Mouse (Mus musculus): ENCODE data around the gene Mfsd14a. TPM values are rescaled to one million over a fixed set of nuclear protein-coding genes. Genes with fewer than 3 reads are reported as not detected.

The Mfsd14a gene
- polyA plus RNA-seq, 1 experiment: 0.52 TPM

DNA sequence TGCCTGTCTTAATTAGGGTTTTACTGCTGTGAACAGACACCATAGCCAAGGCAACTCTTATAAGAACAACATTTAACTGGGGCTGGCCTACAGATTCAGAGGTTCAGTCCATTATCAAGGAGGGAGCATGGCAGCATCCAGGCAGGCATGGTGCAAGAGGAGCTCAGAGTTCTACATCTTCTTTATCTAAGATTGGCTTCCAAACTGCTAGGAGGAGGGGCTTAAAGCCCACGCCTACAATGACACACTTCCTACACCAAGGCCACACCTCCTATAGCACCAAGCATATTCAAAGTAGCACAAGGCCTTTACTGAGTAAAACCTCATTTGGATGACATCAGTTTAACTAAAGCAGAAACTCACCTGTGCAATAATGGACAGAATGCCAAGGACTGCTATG is 22.5 kb downstream of the Mfsd14a start:
- Histone ChIP-seq H3K9me3 (ENCODE audit: control insufficient read depth, low read length) (no peaks in the 10 kb centered on the region), H3K4me3 (replicated peaks) (no peak overlapping the region), H3K36me3 (ENCODE audit: control insufficient read depth) (peaks cover 96% of the 10 kb centered on the region), H3K4me1 (ENCODE audit: control insufficient read depth) (peaks cover 8% of the 10 kb centered on the region), H3K27me3 (ENCODE audit: control insufficient read depth) (no peaks in the 10 kb centered on the region)
- TF ChIP-seq TAL1 (IDR thresholded peaks at IDR 0.05; ENCODE audit: low read length) (no peak), GATA1 (IDR thresholded peaks at IDR 0.05; ENCODE audit: low read length) (no peak)

DNA sequence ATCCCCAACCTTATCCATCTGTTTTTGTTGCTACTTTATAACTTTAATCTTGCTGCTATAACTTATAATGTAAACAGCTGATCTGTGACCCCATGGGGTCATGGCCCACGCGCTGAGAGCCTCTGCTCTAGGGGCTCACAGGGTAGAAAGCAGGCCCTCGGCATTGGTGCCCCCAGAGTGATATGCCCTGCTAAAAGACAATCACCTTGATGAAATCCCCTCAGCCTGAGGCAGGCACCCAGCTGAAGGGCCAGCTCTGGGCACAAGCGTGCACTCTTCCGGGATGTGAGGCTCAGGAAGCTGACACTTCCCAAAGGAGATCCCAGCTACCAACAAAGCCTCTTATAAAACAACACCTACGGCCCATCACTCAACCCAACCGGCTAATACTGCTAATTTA is 23.9 kb downstream of the Mfsd14a start:
- TF ChIP-seq GATA1 (IDR thresholded peaks at IDR 0.05; ENCODE audit: low read length) (no peak), TAL1 (IDR thresholded peaks at IDR 0.05; ENCODE audit: low read length) (no peak)
- Histone ChIP-seq H3K27me3 (ENCODE audit: control insufficient read depth) (no peaks in the 10 kb centered on the region), H3K4me3 (replicated peaks) (no peak overlapping the region), H3K9me3 (ENCODE audit: control insufficient read depth, low read length) (no peaks in the 10 kb centered on the region), H3K4me1 (ENCODE audit: control insufficient read depth) (peaks cover 8% of the 10 kb centered on the region), H3K36me3 (ENCODE audit: control insufficient read depth) (peaks cover 97% of the 10 kb centered on the region)

DNA sequence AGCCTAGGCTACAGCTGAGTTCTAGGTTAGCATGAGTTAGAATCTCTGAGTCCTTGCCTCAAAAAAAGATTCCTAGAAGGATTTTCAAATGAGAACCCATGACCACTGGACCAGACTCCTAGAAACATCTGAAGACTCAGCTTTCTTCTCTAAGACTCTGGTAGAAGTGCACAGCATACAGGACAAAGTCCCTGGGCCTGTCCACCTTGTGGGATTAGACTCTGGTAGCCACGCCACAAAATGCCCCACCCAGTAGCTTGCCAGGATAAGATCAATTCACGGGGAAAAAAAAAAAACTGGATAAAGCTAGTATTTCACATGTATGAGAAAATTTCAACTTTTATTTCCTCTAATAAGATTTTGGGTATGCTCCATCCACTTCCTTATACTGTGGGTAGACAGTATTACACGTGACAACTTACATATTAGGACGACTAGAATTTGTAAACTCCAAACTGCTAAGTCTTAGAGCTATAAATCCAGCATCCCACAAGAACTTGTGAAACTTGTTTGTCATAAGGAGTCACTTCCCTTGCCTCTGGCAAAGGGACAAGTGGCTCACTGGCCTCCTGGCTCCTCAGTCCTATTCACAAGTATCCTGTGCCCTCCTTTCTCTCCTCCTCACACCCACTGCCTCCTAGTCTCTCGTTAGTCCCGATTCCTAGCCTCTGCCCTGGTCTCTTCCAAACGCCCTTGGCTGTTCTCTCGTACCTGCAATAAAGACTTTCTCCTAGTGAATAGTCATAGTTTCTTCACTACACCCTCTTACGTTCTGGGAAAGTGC is 24.6 kb downstream of the Mfsd14a start:
- no peaks in the 10 kb centered on the region for H3K27me3 ChIP-seq (ENCODE audit: control insufficient read depth)
- peaks cover 3% of the 10 kb centered on the region for H3K4me1 ChIP-seq (ENCODE audit: control insufficient read depth)
- no peaks in the 10 kb centered on the region for H3K9me3 ChIP-seq (ENCODE audit: control insufficient read depth, low read length)
- H3K36me3 ChIP-seq (ENCODE audit: control insufficient read depth): peaks cover 98% of the 10 kb centered on the region
- no peak overlapping the region for H3K4me3 ChIP-seq (replicated peaks)
- TF ChIP-seq GATA1 (IDR thresholded peaks at IDR 0.05; ENCODE audit: low read length) (no peak), TAL1 (IDR thresholded peaks at IDR 0.05; ENCODE audit: low read length) (no peak)

DNA sequence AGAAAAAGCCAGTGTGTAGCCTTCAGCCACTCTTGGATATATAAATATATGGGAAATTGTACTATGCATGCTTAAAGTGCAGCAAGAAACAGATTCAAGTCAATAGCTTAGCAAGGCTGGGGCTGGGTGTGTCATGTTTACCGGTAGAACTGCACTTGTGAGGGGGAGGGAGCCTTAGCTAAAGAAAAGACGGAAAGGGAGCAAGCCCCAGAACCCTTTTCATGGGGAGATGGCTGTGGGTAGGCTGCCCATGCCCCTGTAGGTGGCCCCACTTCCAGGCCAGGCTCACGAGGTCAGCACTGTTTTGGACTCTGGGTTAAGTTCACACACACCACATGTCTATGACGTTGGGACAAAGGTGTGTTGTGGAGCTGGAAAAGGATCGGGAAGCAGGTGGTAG is 26.7 kb downstream of the Mfsd14a start:
- Histone ChIP-seq H3K27me3 (ENCODE audit: control insufficient read depth) (no peaks in the 10 kb centered on the region), H3K4me3 (replicated peaks) (no peak overlapping the region), H3K36me3 (ENCODE audit: control insufficient read depth) (peaks cover 99% of the 10 kb centered on the region), H3K9me3 (ENCODE audit: control insufficient read depth, low read length) (no peaks in the 10 kb centered on the region), H3K4me1 (ENCODE audit: control insufficient read depth) (peaks cover 3% of the 10 kb centered on the region)
- TF ChIP-seq GATA1 (IDR thresholded peaks at IDR 0.05; ENCODE audit: low read length) (no peak), TAL1 (IDR thresholded peaks at IDR 0.05; ENCODE audit: low read length) (no peak)

- TF ChIP-seq GATA1 (IDR thresholded peaks at IDR 0.05; ENCODE audit: low read length): no peak
- no peak for TF ChIP-seq TAL1 (IDR thresholded peaks at IDR 0.05; ENCODE audit: low read length)
- H3K4me1 ChIP-seq (ENCODE audit: control insufficient read depth): peaks cover under 1% of the 10 kb centered on the region; the same call in 1 of the 2 replicates
- H3K9me3 ChIP-seq (ENCODE audit: control insufficient read depth, low read length): no peaks in the 10 kb centered on the region
- peaks cover 98% of the 10 kb centered on the region for H3K36me3 ChIP-seq (ENCODE audit: control insufficient read depth)
- H3K27me3 ChIP-seq (ENCODE audit: control insufficient read depth): no peaks in the 10 kb centered on the region
- no peak overlapping the region for H3K4me3 ChIP-seq (replicated peaks)
These were observed 27.6 kb downstream of the Mfsd14a start for GRCm38 (mm10) chr3:116634853-116635252.

DNA sequence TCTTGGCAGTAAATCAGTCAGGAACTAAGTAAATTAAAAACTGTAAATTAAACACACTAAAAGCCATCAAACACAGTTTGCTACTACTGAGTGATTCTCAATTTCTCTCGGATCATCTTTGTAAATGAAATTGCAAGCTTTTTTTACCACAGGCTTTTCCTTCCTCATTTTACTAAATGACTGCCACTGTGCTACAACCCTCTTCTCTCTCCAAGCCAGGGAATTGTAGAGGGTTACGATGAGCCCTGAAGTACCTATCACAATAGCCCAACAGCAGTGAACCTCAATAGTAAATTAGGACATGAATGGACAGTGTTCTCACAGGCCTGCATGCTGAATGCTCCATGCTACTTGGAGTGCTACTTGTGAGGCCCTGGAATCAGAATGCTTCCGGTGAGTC is 28.4 kb downstream of the Mfsd14a start:
- Histone ChIP-seq H3K4me3 (replicated peaks) (no peak overlapping the region), H3K4me1 (ENCODE audit: control insufficient read depth) (no peaks in the 10 kb centered on the region), H3K9me3 (ENCODE audit: control insufficient read depth, low read length) (no peaks in the 10 kb centered on the region), H3K27me3 (ENCODE audit: control insufficient read depth) (no peaks in the 10 kb centered on the region), H3K36me3 (ENCODE audit: control insufficient read depth) (peaks cover 96% of the 10 kb centered on the region)
- TF ChIP-seq TAL1 (IDR thresholded peaks at IDR 0.05; ENCODE audit: low read length) (no peak), GATA1 (IDR thresholded peaks at IDR 0.05; ENCODE audit: low read length) (no peak)

DNA sequence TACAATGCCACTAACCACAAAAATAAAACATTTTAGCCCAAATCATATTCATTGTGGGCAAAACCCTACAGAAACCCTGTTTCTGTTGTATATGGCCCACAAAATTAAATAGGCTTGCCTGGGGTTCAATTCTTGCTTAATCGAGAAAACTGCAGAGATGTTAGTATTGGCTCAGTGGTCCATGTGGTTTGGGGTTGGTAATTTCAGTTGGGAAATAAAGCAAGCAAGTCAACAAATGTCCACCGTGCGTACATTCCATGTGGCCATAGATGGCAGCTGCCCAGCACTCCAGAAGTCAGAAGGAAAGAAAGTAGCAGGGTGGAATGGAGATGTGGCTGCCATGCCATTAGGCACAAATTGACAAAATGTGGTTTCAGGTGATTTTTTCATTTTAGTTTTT is 29.5 kb downstream of the Mfsd14a start:
- Histone ChIP-seq H3K27me3 (ENCODE audit: control insufficient read depth) (no peaks in the 10 kb centered on the region), H3K4me1 (ENCODE audit: control insufficient read depth) (no peaks in the 10 kb centered on the region), H3K36me3 (ENCODE audit: control insufficient read depth) (peaks cover 96% of the 10 kb centered on the region), H3K4me3 (replicated peaks) (no peak overlapping the region), H3K9me3 (ENCODE audit: control insufficient read depth, low read length) (no peaks in the 10 kb centered on the region)
- TF ChIP-seq GATA1 (IDR thresholded peaks at IDR 0.05; ENCODE audit: low read length) (no peak), TAL1 (IDR thresholded peaks at IDR 0.05; ENCODE audit: low read length) (no peak)

- H3K4me1 ChIP-seq (ENCODE audit: control insufficient read depth): no peaks in the 10 kb centered on the region
- no peaks in the 10 kb centered on the region for H3K27me3 ChIP-seq (ENCODE audit: control insufficient read depth)
- H3K9me3 ChIP-seq (ENCODE audit: control insufficient read depth, low read length): no peaks in the 10 kb centered on the region
- TF ChIP-seq TAL1 (IDR thresholded peaks at IDR 0.05; ENCODE audit: low read length): no peak
- no peak for TF ChIP-seq GATA1 (IDR thresholded peaks at IDR 0.05; ENCODE audit: low read length)
- H3K36me3 ChIP-seq (ENCODE audit: control insufficient read depth): peaks cover 96% of the 10 kb centered on the region
- no peak overlapping the region for H3K4me3 ChIP-seq (replicated peaks)
These were observed 31.0 kb downstream of the Mfsd14a start for GRCm38 (mm10) chr3:116631459-116631858.

- Histone ChIP-seq H3K4me3 (replicated peaks) (no peak overlapping the region), H3K9me3 (ENCODE audit: control insufficient read depth, low read length) (no peaks in the 10 kb centered on the region), H3K36me3 (ENCODE audit: control insufficient read depth) (peaks cover 83% of the 10 kb centered on the region), H3K27me3 (ENCODE audit: control insufficient read depth) (no peaks in the 10 kb centered on the region), H3K4me1 (ENCODE audit: control insufficient read depth) (peaks cover 16% of the 10 kb centered on the region)
- TF ChIP-seq TAL1 (IDR thresholded peaks at IDR 0.05; ENCODE audit: low read length) (no peak), GATA1 (IDR thresholded peaks at IDR 0.05; ENCODE audit: low read length) (no peak)
These were observed 39.8 kb downstream of the Mfsd14a start for GRCm38 (mm10) chr3:116622641-116623040.
